Mouse (Mus musculus) megakaryocyte-erythroid progenitor cell, adult 5-6 weeks (primary cell): ENCODE measurements around the gene Haus6. TPM values are rescaled to one million over a fixed set of nuclear protein-coding genes. Genes with fewer than 3 reads are reported as not detected.

Experiments used
- total RNA-seq, 2 experiments: library from RNA; stranded (forward) in 1 of 2; stranded (reverse) in 1 of 2; fragments of 200-1000, 215-1000 nt in 1 of 2; fragments of >200 nt in 1 of 2; fragmentation: Nextera tagmentation in 1 of 2; gene quantifications; 2 replicates each; pipeline ENCODE4 v1.2.3; 2014 to 2017

Haus6 gene
- total RNA-seq, 2 experiments from 2014 or later, result 34.7 to 37.0 TPM

Other genes starting within 250 kb of the Haus6 start
- gene Saxo1, start 53.7 kb downstream of the Haus6 start, total RNA-seq (2014; fragmentation: Nextera tagmentation), result not detected in 2 replicates
- not detected in 2 replicates for gene Saxo1, start 53.7 kb downstream of the Haus6 start, total RNA-seq (2017)
- 26.8 and 36.0 TPM in 2 replicates for gene Rraga, start 36.4 kb downstream of the Haus6 start, total RNA-seq (2014; fragmentation: Nextera tagmentation)
- gene Rraga, start 36.4 kb downstream of the Haus6 start, total RNA-seq (2017), result 6.0 and 11.4 TPM in 2 replicates
- 60.3 and 71.1 TPM in 2 replicates for gene Plin2, start 58.0 kb upstream of the Haus6 start, total RNA-seq (2014; fragmentation: Nextera tagmentation)
- gene Plin2, start 58.0 kb upstream of the Haus6 start, total RNA-seq (2017), result 80.0 and 80.6 TPM in 2 replicates
- gene Dennd4c, start 136.5 kb upstream of the Haus6 start, total RNA-seq (2014; fragmentation: Nextera tagmentation), result 15.0 and 21.6 TPM in 2 replicates
- gene Dennd4c, start 136.5 kb upstream of the Haus6 start, total RNA-seq (2017), result 37.0 and 38.0 TPM in 2 replicates
- 3,729 and 3,811 TPM in 2 replicates for gene Rps6, start 245.4 kb upstream of the Haus6 start, total RNA-seq (2014; fragmentation: Nextera tagmentation)
- gene Rps6, start 245.4 kb upstream of the Haus6 start, total RNA-seq (2017), result 1,714 and 1,757 TPM in 2 replicates